Mouse (Mus musculus): ENCODE measurements at regions not wholly inside any gene's neighbourhood (a gene's known extent, or its start where the extent isn't known, plus 50 kb on each side); places are given as distances from the start of the nearest gene placed in this dataset.
A peak's percentile ranks its signal among the peaks of the same experiment; 100 is the strongest.

- DNase-seq, result peak; percentile 2 to 40
These were observed 785.7 kb downstream of the Gm6760 start for GRCm38 (mm10) chrX:63366321-63366720.

- DNase-seq, result peak; percentile 71 to 81
These were observed 786.3 kb downstream of the Gm6760 start for GRCm38 (mm10) chrX:63365666-63366065.

- DNase-seq, result no peak
These were observed 797.0 kb downstream of the Gm6760 start for GRCm38 (mm10) chrX:63355035-63355434.
